Mouse (Mus musculus): ENCODE measurements at regions not wholly inside any gene's neighbourhood (a gene's known extent, or its start where the extent isn't known, plus 50 kb on each side); places are given as distances from the start of the nearest gene placed in this dataset.
A peak's percentile ranks its signal among the peaks of the same experiment; 100 is the strongest.

GRCm38 (mm10) chr12:118784643-118785042 lies 61.5 kb upstream of the Sp8 start:
- no peak overlapping the region for H3K4me2 ChIP-seq
- H3K27ac ChIP-seq = no peak overlapping the region
- 74% methylated on average over 1 of the region's 1 CpGs for WGBS
- H3K4me1 ChIP-seq = no peaks in the 10 kb centered on the region
- no peak overlapping the region for H3K9ac ChIP-seq
- no peaks in the 10 kb centered on the region for H3K9me3 ChIP-seq
- H3K36me3 ChIP-seq (replicated peaks) = no peaks in the 10 kb centered on the region
- H3K27me3 ChIP-seq (replicated peaks) = no peaks in the 10 kb centered on the region
- ATAC-seq (replicated peaks) = no peak
- H3K4me3 ChIP-seq = no peak overlapping the region

GRCm38 (mm10) chr12:118781978-118782377 lies 64.2 kb upstream of the Sp8 start:
- no peak for ATAC-seq (replicated peaks)
- WGBS = 94% methylated on average over 3 of the region's 3 CpGs
- Histone ChIP-seq H3K27ac (no peak overlapping the region), H3K4me1 (no peaks in the 10 kb centered on the region), H3K9me3 (no peaks in the 10 kb centered on the region), H3K27me3 (replicated peaks) (no peaks in the 10 kb centered on the region), H3K36me3 (replicated peaks) (no peaks in the 10 kb centered on the region), H3K4me3 (no peak overlapping the region), H3K4me2 (no peak overlapping the region), H3K9ac (no peak overlapping the region)

DNA sequence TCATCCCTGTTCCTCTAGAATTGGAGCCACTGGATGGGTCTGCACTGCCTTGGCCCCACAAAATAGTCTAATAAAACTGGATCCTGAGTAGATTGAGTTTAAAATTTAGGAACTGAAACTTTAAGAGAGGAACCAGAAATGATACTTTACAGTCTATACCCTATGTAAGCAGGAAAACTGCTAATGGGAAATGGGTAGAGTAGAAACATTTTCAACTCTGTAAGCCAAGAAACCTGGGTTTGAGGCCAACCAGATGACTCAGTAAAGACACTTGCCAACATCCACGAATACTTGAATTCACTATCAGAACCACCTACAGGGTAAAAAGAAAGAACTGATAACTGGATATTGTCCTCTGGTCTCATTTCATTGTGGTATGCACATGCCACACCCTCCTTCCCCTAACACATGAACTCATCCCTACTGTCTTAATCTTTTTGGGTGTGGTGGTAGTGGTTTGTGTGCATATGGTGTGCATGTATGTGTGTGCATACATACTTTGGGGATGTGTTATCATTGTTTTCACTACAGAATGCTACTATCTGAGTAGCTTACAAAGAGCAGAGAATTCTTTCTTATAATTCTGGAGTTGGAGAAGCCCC lies 70.6 kb upstream of the Sp8 start:
- Histone ChIP-seq H3K4me3 (no peak overlapping the region), H3K9me3 (no peaks in the 10 kb centered on the region), H3K27ac (no peak overlapping the region), H3K9ac (no peak overlapping the region), H3K36me3 (replicated peaks) (no peaks in the 10 kb centered on the region), H3K4me2 (no peak overlapping the region), H3K27me3 (replicated peaks) (no peaks in the 10 kb centered on the region), H3K4me1 (no peaks in the 10 kb centered on the region)
- no peak for ATAC-seq (replicated peaks)
- WGBS = 76% methylated on average over 1 of the region's 1 CpGs

DNA sequence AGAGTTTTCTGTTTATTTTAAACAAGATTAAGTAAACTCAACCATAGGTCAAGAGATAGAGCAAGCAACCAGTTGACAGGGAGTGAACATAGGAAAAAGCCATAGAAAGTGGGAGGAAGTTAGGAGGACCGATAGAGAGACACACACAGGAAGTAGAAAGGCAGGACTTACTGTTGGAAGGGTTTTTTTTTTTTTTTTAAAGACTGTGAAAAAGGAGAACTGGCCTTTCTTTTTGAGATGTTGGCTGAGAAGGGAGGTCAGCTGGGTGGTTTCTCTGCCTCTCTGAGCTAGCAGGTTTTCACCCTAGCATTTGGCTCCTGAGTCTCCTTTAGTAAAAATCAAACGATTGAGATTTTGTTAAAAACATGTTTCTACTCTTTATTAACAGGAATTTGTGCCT lies 73.3 kb upstream of the Sp8 start:
- 92% methylated on average over 2 of the region's 2 CpGs for WGBS
- H3K4me1 ChIP-seq = no peaks in the 10 kb centered on the region
- H3K27me3 ChIP-seq (replicated peaks) = no peaks in the 10 kb centered on the region
- no peaks in the 10 kb centered on the region for H3K9me3 ChIP-seq
- H3K36me3 ChIP-seq (replicated peaks) = no peaks in the 10 kb centered on the region
- H3K27ac ChIP-seq = no peak overlapping the region
- no peak overlapping the region for H3K4me2 ChIP-seq
- H3K9ac ChIP-seq = no peak overlapping the region
- no peak overlapping the region for H3K4me3 ChIP-seq
- ATAC-seq (replicated peaks) = no peak

- H3K4me1 ChIP-seq = no peaks in the 10 kb centered on the region
- H3K9me3 ChIP-seq = no peaks in the 10 kb centered on the region
- no peak overlapping the region for H3K4me2 ChIP-seq
- no peak overlapping the region for H3K9ac ChIP-seq
- H3K36me3 ChIP-seq (replicated peaks) = no peaks in the 10 kb centered on the region
- H3K27me3 ChIP-seq (replicated peaks) = no peaks in the 10 kb centered on the region
- WGBS = 57% methylated on average over 1 of the region's 1 CpGs
- H3K27ac ChIP-seq = no peak overlapping the region
- H3K4me3 ChIP-seq = no peak overlapping the region
- ATAC-seq (replicated peaks) = no peak
Measured at GRCm38 (mm10) chr12:118766472-118766871, 79.7 kb upstream of the Sp8 start.

DNA sequence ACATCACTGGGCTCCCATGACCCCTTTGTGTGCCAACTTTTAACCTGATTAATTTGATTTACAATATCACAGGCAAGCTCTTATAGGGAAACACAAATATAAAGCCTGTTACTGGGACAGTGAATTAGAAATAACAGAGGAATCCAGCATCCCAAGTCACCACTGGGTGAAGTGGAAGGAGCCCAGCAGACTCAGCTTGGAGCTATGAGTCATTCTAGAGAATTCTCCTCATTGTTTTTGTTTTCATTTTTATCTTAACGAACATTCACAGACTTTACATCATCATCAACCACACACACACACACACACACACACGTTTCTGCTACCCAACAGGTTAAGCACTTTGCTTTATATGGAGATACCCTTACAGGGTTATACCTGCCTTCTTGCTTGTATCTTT lies 92.1 kb upstream of the Sp8 start:
- no peak overlapping the region for H3K4me2 ChIP-seq
- no peaks in the 10 kb centered on the region for H3K9me3 ChIP-seq
- ATAC-seq (replicated peaks) = no peak
- H3K36me3 ChIP-seq (replicated peaks) = no peaks in the 10 kb centered on the region
- no peak overlapping the region for H3K9ac ChIP-seq
- no peak overlapping the region for H3K4me3 ChIP-seq
- 80% methylated on average over 2 of the region's 2 CpGs for WGBS
- no peak overlapping the region for H3K27ac ChIP-seq
- H3K4me1 ChIP-seq = no peaks in the 10 kb centered on the region
- H3K27me3 ChIP-seq (replicated peaks) = no peaks in the 10 kb centered on the region

DNA sequence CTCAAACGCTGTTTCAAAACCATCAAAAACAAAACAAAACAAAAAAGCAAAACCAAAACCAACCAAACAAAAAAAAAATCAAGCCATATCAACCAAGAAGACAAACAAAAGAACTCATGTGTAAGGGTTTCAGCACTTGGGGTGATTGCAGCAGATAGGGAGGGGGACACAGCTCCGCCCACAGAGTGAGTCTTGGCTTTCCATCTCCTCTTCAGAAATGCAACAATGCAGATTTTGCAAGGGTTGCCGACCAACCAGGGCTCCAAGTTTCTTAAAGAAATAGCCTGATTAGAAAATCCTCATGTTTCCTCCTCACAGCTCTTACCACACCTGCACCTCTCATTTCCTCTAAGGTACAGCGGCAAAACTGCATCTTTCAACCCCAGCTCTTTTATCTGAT lies 107.0 kb upstream of the Sp8 start:
- Histone ChIP-seq H3K36me3 (replicated peaks) (no peaks in the 10 kb centered on the region), H3K4me2 (no peak overlapping the region), H3K4me3 (no peak overlapping the region), H3K9me3 (no peaks in the 10 kb centered on the region), H3K9ac (no peak overlapping the region), H3K27me3 (replicated peaks) (no peaks in the 10 kb centered on the region), H3K27ac (no peak overlapping the region), H3K4me1 (no peaks in the 10 kb centered on the region)
- no peak for ATAC-seq (replicated peaks)
- WGBS = 78% methylated on average over 4 of the region's 4 CpGs

- Histone ChIP-seq H3K4me2 (no peak overlapping the region), H3K36me3 (replicated peaks) (no peaks in the 10 kb centered on the region), H3K9me3 (no peaks in the 10 kb centered on the region), H3K9ac (no peak overlapping the region), H3K4me3 (no peak overlapping the region), H3K27me3 (replicated peaks) (no peaks in the 10 kb centered on the region), H3K4me1 (no peaks in the 10 kb centered on the region), H3K27ac (no peak overlapping the region)
- WGBS = 53% methylated on average over 4 of the region's 4 CpGs
- ATAC-seq (replicated peaks) = 0 out of 2 replicates have a peak, but pooled peaks have one; percentile 17
Measured at GRCm38 (mm10) chr12:118725891-118726290, 120.2 kb upstream of the Sp8 start.

GRCm38 (mm10) chr12:118719878-118720573 lies 126.1 kb upstream of the Sp8 start:
- Histone ChIP-seq H3K27me3 (replicated peaks) (no peaks in the 10 kb centered on the region), H3K4me2 (no peak overlapping the region), H3K4me3 (no peak overlapping the region), H3K9me3 (no peaks in the 10 kb centered on the region), H3K36me3 (replicated peaks) (no peaks in the 10 kb centered on the region), H3K4me1 (no peaks in the 10 kb centered on the region), H3K9ac (no peak overlapping the region), H3K27ac (no peak overlapping the region)
- no peak; the same call in 1 of the 2 replicates for ATAC-seq (replicated peaks)
- 62% methylated on average over 4 of the region's 4 CpGs for whole genome bisulfite sequencing

DNA sequence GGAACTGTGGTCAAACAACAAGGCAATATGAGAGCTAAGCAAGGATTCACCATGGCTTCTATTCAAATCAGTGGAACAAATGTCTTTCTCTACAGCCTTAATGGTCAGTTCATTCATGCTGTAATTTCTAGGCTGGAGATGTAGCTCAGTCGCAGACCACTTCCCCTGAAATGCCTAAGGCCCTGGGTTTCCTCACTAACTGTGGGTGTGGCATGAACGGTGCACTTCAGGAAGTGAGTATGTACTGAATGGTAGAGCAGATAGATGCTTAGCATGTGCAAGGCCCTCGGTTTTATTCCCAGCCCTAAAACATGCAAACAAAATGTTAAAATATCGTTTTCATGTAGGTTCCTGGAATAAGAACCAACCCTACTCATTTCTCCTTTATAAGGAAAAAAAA lies 129.3 kb upstream of the Sp8 start:
- Histone ChIP-seq H3K27ac (no peak overlapping the region), H3K4me1 (no peaks in the 10 kb centered on the region), H3K4me2 (no peak overlapping the region), H3K9me3 (no peaks in the 10 kb centered on the region), H3K27me3 (replicated peaks) (no peaks in the 10 kb centered on the region), H3K36me3 (replicated peaks) (no peaks in the 10 kb centered on the region), H3K4me3 (no peak overlapping the region), H3K9ac (no peak overlapping the region)
- 90% methylated on average over 4 of the region's 4 CpGs for WGBS
- no peak for ATAC-seq (replicated peaks)

GRCm38 (mm10) chr12:118706626-118707025 lies 139.5 kb upstream of the Sp8 start:
- H3K27ac ChIP-seq = no peak overlapping the region
- peaks cover 11% of the 10 kb centered on the region for H3K4me1 ChIP-seq
- H3K9me3 ChIP-seq = no peaks in the 10 kb centered on the region
- ATAC-seq (replicated peaks) = no peak
- H3K27me3 ChIP-seq (replicated peaks) = no peaks in the 10 kb centered on the region
- no peak overlapping the region for H3K4me3 ChIP-seq
- no peak overlapping the region for H3K9ac ChIP-seq
- WGBS = 86% methylated on average over 7 of the region's 7 CpGs
- no peak overlapping the region for H3K4me2 ChIP-seq
- no peaks in the 10 kb centered on the region for H3K36me3 ChIP-seq (replicated peaks)

GRCm38 (mm10) chr12:118704826-118705225 lies 141.3 kb upstream of the Sp8 start:
- Histone ChIP-seq H3K9me3 (no peaks in the 10 kb centered on the region), H3K4me3 (no peak overlapping the region), H3K36me3 (replicated peaks) (no peaks in the 10 kb centered on the region), H3K4me2 (no peak overlapping the region), H3K27me3 (replicated peaks) (no peaks in the 10 kb centered on the region), H3K9ac (no peak overlapping the region), H3K27ac (no peak overlapping the region), H3K4me1 (peaks cover 11% of the 10 kb centered on the region)
- no peak for ATAC-seq (replicated peaks)
- WGBS = 86% methylated on average over 2 of the region's 2 CpGs

GRCm38 (mm10) chr12:118703730-118704129 lies 142.4 kb upstream of the Sp8 start:
- Histone ChIP-seq H3K9ac (no peak overlapping the region), H3K27me3 (replicated peaks) (no peaks in the 10 kb centered on the region), H3K9me3 (no peaks in the 10 kb centered on the region), H3K4me3 (no peak overlapping the region), H3K27ac (no peak overlapping the region), H3K4me1 (peaks cover 11% of the 10 kb centered on the region), H3K36me3 (replicated peaks) (no peaks in the 10 kb centered on the region), H3K4me2 (no peak overlapping the region; the same call in 1 of the 2 replicates)
- ATAC-seq (replicated peaks) = no peak
- WGBS = 41% methylated on average over 12 of the region's 12 CpGs

Measured in midbrain, embryonic 15.5 days (tissue).